Mouse (Mus musculus): ENCODE measurements at regions not wholly inside any gene's neighbourhood (a gene's known extent, or its start where the extent isn't known, plus 50 kb on each side); places are given as distances from the start of the nearest gene placed in this dataset.

GRCm38 (mm10) chr4:142321209-142321863, 82.1 kb upstream of the Kazn start:
- Histone ChIP-seq H3K27me3 (ENCODE audit: control insufficient read depth, insufficient read depth, low read length, poor library complexity, severe bottlenecking) (no peaks in the 10 kb centered on the region), H3K9ac (ENCODE audit: low read depth, poor library complexity, severe bottlenecking) (no peak overlapping the region), H3K27ac (ENCODE audit: insufficient read depth, low read length) (no peak overlapping the region), H3K9me3 (replicated peaks; ENCODE audit: control insufficient read depth, insufficient read depth, low read length, poor library complexity, severe bottlenecking) (no peaks in the 10 kb centered on the region), H3K4me3 (ENCODE audit: low read depth, low read length) (no peak overlapping the region), H3K4me1 (ENCODE audit: control insufficient read depth, insufficient read depth, low read length) (no peaks in the 10 kb centered on the region), H3K36me3 (ENCODE audit: control insufficient read depth, insufficient read depth, low read length, poor library complexity, severe bottlenecking) (no peaks in the 10 kb centered on the region)
- TF ChIP-seq CTCF (IDR thresholded peaks at IDR 0.05; ENCODE audit: low read depth, low read length): no peak
- TF ChIP-seq POLR2A (IDR thresholded peaks at IDR 0.05; ENCODE audit: insufficient read depth, low read length): no peak
- TF ChIP-seq EP300 (IDR thresholded peaks at IDR 0.05; ENCODE audit: insufficient read depth, low read depth, low read length): no peak

GRCm38 (mm10) chr4:142310282-142310681, 71.1 kb upstream of the Kazn start:
- Histone ChIP-seq H3K27me3 (ENCODE audit: control insufficient read depth, insufficient read depth, low read length, poor library complexity, severe bottlenecking) (no peaks in the 10 kb centered on the region), H3K9me3 (replicated peaks; ENCODE audit: control insufficient read depth, insufficient read depth, low read length, poor library complexity, severe bottlenecking) (peaks cover 8% of the 10 kb centered on the region; the same call in 1 of the 2 replicates), H3K27ac (ENCODE audit: insufficient read depth, low read length) (no peak overlapping the region), H3K36me3 (ENCODE audit: control insufficient read depth, insufficient read depth, low read length, poor library complexity, severe bottlenecking) (no peaks in the 10 kb centered on the region), H3K9ac (ENCODE audit: low read depth, poor library complexity, severe bottlenecking) (no peak overlapping the region), H3K4me1 (ENCODE audit: control insufficient read depth, insufficient read depth, low read length) (no peaks in the 10 kb centered on the region), H3K4me3 (ENCODE audit: low read depth, low read length) (no peak overlapping the region)
- TF ChIP-seq POLR2A (IDR thresholded peaks at IDR 0.05; ENCODE audit: insufficient read depth, low read length) (no peak), CTCF (IDR thresholded peaks at IDR 0.05; ENCODE audit: low read depth, low read length) (no peak), EP300 (IDR thresholded peaks at IDR 0.05; ENCODE audit: insufficient read depth, low read depth, low read length) (no peak)

- Histone ChIP-seq H3K4me1 (ENCODE audit: control insufficient read depth, insufficient read depth, low read length) (no peaks in the 10 kb centered on the region), H3K36me3 (ENCODE audit: control insufficient read depth, insufficient read depth, low read length, poor library complexity, severe bottlenecking) (no peaks in the 10 kb centered on the region), H3K27ac (ENCODE audit: insufficient read depth, low read length) (no peak overlapping the region), H3K4me3 (ENCODE audit: low read depth, low read length) (no peak overlapping the region), H3K9me3 (replicated peaks; ENCODE audit: control insufficient read depth, insufficient read depth, low read length, poor library complexity, severe bottlenecking) (peaks cover 8% of the 10 kb centered on the region; the same call in 1 of the 2 replicates), H3K9ac (ENCODE audit: low read depth, poor library complexity, severe bottlenecking) (no peak overlapping the region), H3K27me3 (ENCODE audit: control insufficient read depth, insufficient read depth, low read length, poor library complexity, severe bottlenecking) (no peaks in the 10 kb centered on the region)
- TF ChIP-seq CTCF (IDR thresholded peaks at IDR 0.05; ENCODE audit: low read depth, low read length) (no peak), EP300 (IDR thresholded peaks at IDR 0.05; ENCODE audit: insufficient read depth, low read depth, low read length) (no peak), POLR2A (IDR thresholded peaks at IDR 0.05; ENCODE audit: insufficient read depth, low read length) (no peak)
Measured at GRCm38 (mm10) chr4:142308271-142308670, 69.1 kb upstream of the Kazn start.

DNA sequence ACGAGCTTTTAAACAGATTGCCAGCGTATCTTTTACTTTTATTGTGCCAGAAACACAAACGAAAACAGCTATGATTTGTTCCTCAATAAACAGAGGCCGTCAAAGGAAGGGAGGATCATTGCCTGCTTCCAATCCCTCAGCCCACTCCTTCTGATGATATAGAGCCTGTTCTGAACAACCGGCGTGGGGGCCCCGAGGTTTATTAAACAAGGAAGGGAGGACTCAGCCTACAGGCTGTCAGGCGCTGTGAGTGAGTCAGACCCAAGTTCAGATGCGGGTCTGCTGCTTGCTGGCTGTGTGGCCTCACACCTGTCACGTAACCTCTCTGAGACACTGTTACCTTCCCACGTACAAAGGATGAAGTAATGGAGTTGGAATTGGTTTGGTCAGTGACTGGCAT, 68.1 kb upstream of the Kazn start:
- Histone ChIP-seq H3K36me3 (ENCODE audit: control insufficient read depth, insufficient read depth, low read length, poor library complexity, severe bottlenecking) (no peaks in the 10 kb centered on the region), H3K4me3 (ENCODE audit: low read depth, low read length) (no peak overlapping the region), H3K27me3 (ENCODE audit: control insufficient read depth, insufficient read depth, low read length, poor library complexity, severe bottlenecking) (no peaks in the 10 kb centered on the region), H3K4me1 (ENCODE audit: control insufficient read depth, insufficient read depth, low read length) (no peaks in the 10 kb centered on the region), H3K9ac (ENCODE audit: low read depth, poor library complexity, severe bottlenecking) (no peak overlapping the region), H3K27ac (ENCODE audit: insufficient read depth, low read length) (no peak overlapping the region), H3K9me3 (replicated peaks; ENCODE audit: control insufficient read depth, insufficient read depth, low read length, poor library complexity, severe bottlenecking) (peaks cover 8% of the 10 kb centered on the region; the same call in 1 of the 2 replicates)
- no peak for TF ChIP-seq CTCF (IDR thresholded peaks at IDR 0.05; ENCODE audit: low read depth, low read length)
- TF ChIP-seq EP300 (IDR thresholded peaks at IDR 0.05; ENCODE audit: insufficient read depth, low read depth, low read length): no peak
- no peak for TF ChIP-seq POLR2A (IDR thresholded peaks at IDR 0.05; ENCODE audit: insufficient read depth, low read length)

GRCm38 (mm10) chr4:142306076-142306475, 66.9 kb upstream of the Kazn start:
- H3K27me3 ChIP-seq (ENCODE audit: control insufficient read depth, insufficient read depth, low read length, poor library complexity, severe bottlenecking): no peaks in the 10 kb centered on the region
- peaks cover 3% of the 10 kb centered on the region; the same call in 1 of the 2 replicates for H3K9me3 ChIP-seq (replicated peaks; ENCODE audit: control insufficient read depth, insufficient read depth, low read length, poor library complexity, severe bottlenecking)
- no peaks in the 10 kb centered on the region for H3K36me3 ChIP-seq (ENCODE audit: control insufficient read depth, insufficient read depth, low read length, poor library complexity, severe bottlenecking)
- H3K9ac ChIP-seq (ENCODE audit: low read depth, poor library complexity, severe bottlenecking): no peak overlapping the region
- TF ChIP-seq CTCF (IDR thresholded peaks at IDR 0.05; ENCODE audit: low read depth, low read length) (no peak), EP300 (IDR thresholded peaks at IDR 0.05; ENCODE audit: insufficient read depth, low read depth, low read length) (no peak), POLR2A (IDR thresholded peaks at IDR 0.05; ENCODE audit: insufficient read depth, low read length) (no peak)
- no peak overlapping the region for H3K4me3 ChIP-seq (ENCODE audit: low read depth, low read length)
- no peak overlapping the region for H3K27ac ChIP-seq (ENCODE audit: insufficient read depth, low read length)
- no peaks in the 10 kb centered on the region for H3K4me1 ChIP-seq (ENCODE audit: control insufficient read depth, insufficient read depth, low read length)

- H3K36me3 ChIP-seq (ENCODE audit: control insufficient read depth, insufficient read depth, low read length, poor library complexity, severe bottlenecking): no peaks in the 10 kb centered on the region
- no peak overlapping the region for H3K4me3 ChIP-seq (ENCODE audit: low read depth, low read length)
- H3K27ac ChIP-seq (ENCODE audit: insufficient read depth, low read length): no peak overlapping the region
- H3K9ac ChIP-seq (ENCODE audit: low read depth, poor library complexity, severe bottlenecking): no peak overlapping the region
- TF ChIP-seq POLR2A (IDR thresholded peaks at IDR 0.05; ENCODE audit: insufficient read depth, low read length) (no peak), CTCF (IDR thresholded peaks at IDR 0.05; ENCODE audit: low read depth, low read length) (no peak), EP300 (IDR thresholded peaks at IDR 0.05; ENCODE audit: insufficient read depth, low read depth, low read length) (no peak)
- H3K27me3 ChIP-seq (ENCODE audit: control insufficient read depth, insufficient read depth, low read length, poor library complexity, severe bottlenecking): no peaks in the 10 kb centered on the region
- H3K9me3 ChIP-seq (replicated peaks; ENCODE audit: control insufficient read depth, insufficient read depth, low read length, poor library complexity, severe bottlenecking): no peaks in the 10 kb centered on the region
- H3K4me1 ChIP-seq (ENCODE audit: control insufficient read depth, insufficient read depth, low read length): no peaks in the 10 kb centered on the region
Measured at GRCm38 (mm10) chr4:142303374-142304020, 64.3 kb upstream of the Kazn start.
